Mouse (Mus musculus): Measurements from ENCODE around the gene Sdsl.
A peak's percentile ranks its signal among the peaks of the same experiment; 100 is the strongest.

The Sdsl gene

GRCm38 (mm10) chr5:120429692-120430091, 42.9 kb downstream of the Sdsl start:
- DNase-seq (ENCODE audit: low spot score in 2 of 2): no peak

- DNase-seq (ENCODE audit: low spot score in 2 of 2): no peak
These were observed 43.6 kb downstream of the Sdsl start for GRCm38 (mm10) chr5:120428990-120429389.

- DNase-seq (ENCODE audit: low spot score in 2 of 2): no peak
These were observed 44.3 kb downstream of the Sdsl start for GRCm38 (mm10) chr5:120428189-120428838.

GRCm38 (mm10) chr5:120427451-120427938, 45.1 kb downstream of the Sdsl start:
- no peak for DNase-seq (ENCODE audit: low spot score in 2 of 2)

GRCm38 (mm10) chr5:120426572-120426971, 46.0 kb downstream of the Sdsl start:
- DNase-seq (ENCODE audit: low spot score in 2 of 2): no peak

- DNase-seq (ENCODE audit: low spot score in 2 of 2): no peak
These were observed 46.9 kb downstream of the Sdsl start for GRCm38 (mm10) chr5:120425711-120426110.

- no peak for DNase-seq (ENCODE audit: low spot score in 2 of 2)
These were observed 48.0 kb downstream of the Sdsl start for GRCm38 (mm10) chr5:120424657-120425056.

- DNase-seq (ENCODE audit: low spot score in 2 of 2): peak; percentile 25 to 68
These were observed 48.6 kb downstream of the Sdsl start for GRCm38 (mm10) chr5:120424039-120424438.

- DNase-seq (ENCODE audit: low spot score in 2 of 2): no peak
These were observed 52.5 kb downstream of the Sdsl start for GRCm38 (mm10) chr5:120420106-120420505.

- no peak for DNase-seq (ENCODE audit: low spot score in 2 of 2)
These were observed 59.2 kb downstream of the Sdsl start for GRCm38 (mm10) chr5:120413436-120413835.

- no peak for DNase-seq (ENCODE audit: low spot score in 2 of 2)
These were observed 62.9 kb downstream of the Sdsl start for GRCm38 (mm10) chr5:120409385-120410378.

GRCm38 (mm10) chr5:120408933-120409332, 63.7 kb downstream of the Sdsl start:
- DNase-seq (ENCODE audit: low spot score in 2 of 2): no peak

Data from urinary bladder, adult 18-20 months (tissue).